12 mouse cellular contexts compared by ENCODE assay signal in the genomic region with DNA sequence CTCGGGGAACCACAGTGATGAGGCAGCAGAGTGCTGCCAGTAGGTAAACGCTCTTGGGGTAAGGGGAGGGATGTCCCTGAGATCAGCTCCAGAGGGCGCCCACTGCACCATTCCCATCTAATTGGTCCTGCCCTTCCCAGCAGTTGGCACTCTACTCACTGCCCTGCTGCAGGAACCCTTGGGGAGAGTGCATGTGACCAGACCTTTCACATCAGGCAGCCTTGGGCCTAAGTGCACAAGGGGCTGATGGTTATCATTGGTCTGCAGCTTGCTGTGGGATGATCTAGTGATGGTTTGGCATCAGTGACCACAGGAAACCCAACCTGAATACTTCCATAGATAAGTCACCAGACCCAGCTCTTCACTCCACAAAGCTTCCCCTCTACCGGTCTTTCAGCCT. TPM values are rescaled to one million over a fixed set of nuclear protein-coding genes. Genes with fewer than 3 reads are reported as not detected.
DNase-seq lines count a peak whose midpoint lies in the region; ATAC-seq and TF ChIP-seq lines count a peak whose summit lies in the region.
"Had no signal": no experiment of that assay in that cellular context is flagged by ENCODE, and none has a peak within 500 bp of the region (broad histone marks: within the 10 kb centered on the region; RNA-seq: fewer than 3 reads in every experiment).

No protein-coding gene starts in this region.

- TF ChIP-seq CTCF in lung, adult 2 months (IDR thresholded peaks at IDR 0.05; ENCODE audit: insufficient read depth, low read length): peak; percentile 41; the same call in 1 of the 2 replicates

- ATAC-seq in intestine, embryonic 15.5 days: peak; percentile 37; the same call in 1 of the 2 replicates
- ATAC-seq: inflammation-experienced regulatory T-cells, adult 6 months; Patski had no signal

- no peaks in the 10 kb centered on the region for H3K9me3 ChIP-seq in intestine, embryonic 15.5 days
- no peaks in the 10 kb centered on the region for H3K9me3 ChIP-seq in megakaryocyte, embryonic 14.5 days
- H3K9me3 ChIP-seq: embryonic facial prominence, embryonic 12.5 days; neural tube, embryonic 12.5 days had no signal

- no peaks in the 10 kb centered on the region for H3K27me3 ChIP-seq in intestine, embryonic 15.5 days (replicated peaks)
- H3K27me3 ChIP-seq in megakaryocyte, embryonic 14.5 days (replicated peaks): no peaks in the 10 kb centered on the region
- H3K27me3 ChIP-seq: embryonic facial prominence, embryonic 12.5 days; neural tube, embryonic 12.5 days; Patski had no signal

- 29% methylated on average over 4 of the region's 4 CpGs for WGBS in lung, adult 2 months
- whole genome bisulfite sequencing in intestine, embryonic 15.5 days: 31% methylated on average over 4 of the region's 4 CpGs

- TF ChIP-seq POLR2A in lung, adult 2 months (IDR thresholded peaks at IDR 0.05; ENCODE audit: borderline replicate concordance, extremely low read depth, low read depth, low read length): no peak

- H3K9ac ChIP-seq in intestine, embryonic 15.5 days: no peak overlapping the region
- H3K9ac ChIP-seq: embryonic facial prominence, embryonic 12.5 days; neural tube, embryonic 12.5 days had no signal

- no peak overlapping the region for H3K27ac ChIP-seq in intestine, embryonic 15.5 days
- H3K27ac ChIP-seq: embryonic facial prominence, embryonic 12.5 days; neural tube, embryonic 12.5 days had no signal

- H3K36me3 ChIP-seq in intestine, embryonic 15.5 days: 0 out of 2 replicates have a peak, but pooled peaks cover 15% of the 10 kb centered on the region
- H3K36me3 ChIP-seq in megakaryocyte, embryonic 14.5 days (replicated peaks; ENCODE audit: low read length): peaks cover 50% of the 10 kb centered on the region

- no peak overlapping the region for H3K4me2 ChIP-seq in intestine, embryonic 15.5 days (replicated peaks)
- H3K4me2 ChIP-seq: embryonic facial prominence, embryonic 12.5 days; neural tube, embryonic 12.5 days had no signal

- DNase-seq in embryo, embryonic 10 days (ENCODE audit: low spot score): peak; percentile 37
- DNase-seq in embryo, embryonic 11 days: no peak
- DNase-seq in lung, adult 2 months: no peak
- no peak for DNase-seq in lung, postnatal 25 days (ENCODE audit: low spot score)
- DNase-seq in left cerebral cortex, adult 8-10 months (ENCODE audit: low spot score in 2 of 2): no peak
- DNase-seq in gastrocnemius, postnatal 25 days: no peak

- H3K4me3 ChIP-seq in lung, adult 2 months (replicated peaks; ENCODE audit: extremely low read depth, low read depth, low read length): no peak overlapping the region
- no peak overlapping the region for H3K4me3 ChIP-seq in intestine, embryonic 15.5 days (replicated peaks)
- H3K4me3 ChIP-seq in megakaryocyte, embryonic 14.5 days (replicated peaks): peak overlapping the region; percentile 47
- H3K4me3 ChIP-seq: embryonic facial prominence, embryonic 12.5 days; neural tube, embryonic 12.5 days had no signal

- no peaks in the 10 kb centered on the region for H3K4me1 ChIP-seq in lung, adult 2 months (ENCODE audit: control insufficient read depth, insufficient read depth, low read length)
- no peaks in the 10 kb centered on the region for H3K4me1 ChIP-seq in intestine, embryonic 15.5 days (replicated peaks)
- H3K4me1 ChIP-seq in megakaryocyte, embryonic 14.5 days: peaks cover 85% of the 10 kb centered on the region
- H3K4me1 ChIP-seq: embryonic facial prominence, embryonic 12.5 days; neural tube, embryonic 12.5 days had no signal

RNA-seq across cellular contexts. Expression of a gene that starts 4.6 kb away (rescaled TPM):
- polyA plus RNA-seq in lung, adult 2 months (2012; rRNA removed): 19.2 and 30.2 TPM in 2 replicates
- polyA plus RNA-seq in intestine, embryonic 15.5 days (2015; fragmentation: Nextera tagmentation; extraction: Ambion mirVana): 30.0 and 30.3 TPM in 2 replicates
- 7.1 and 8.7 TPM in 2 replicates for polyA plus RNA-seq in megakaryocyte, embryonic 14.5 days (2012; ENCODE audit: insufficient read depth, low replicate concordance)
- total RNA-seq in left cerebral cortex, adult 8-10 months (2022): 10 to 100 TPM; 64.9 to 68.9 (median 68.0) TPM
- total RNA-seq in gastrocnemius, postnatal 25 days (2021): 10 to 100 TPM; 12.6 to 13.5 TPM
